Mouse (Mus musculus): Measurements from ENCODE around the gene Pigz. TPM values are rescaled to one million over a fixed set of nuclear protein-coding genes. Genes with fewer than 3 reads are reported as not detected.
"Not testable (repeated sequence)": the region's sequence is repeated elsewhere in the genome, so short reads cannot be mapped to it uniquely, and the experiment has no call there.

Gene Pigz
- polyA plus RNA-seq, 1 experiment from 2014 or later, result 0.41 TPM

DNA sequence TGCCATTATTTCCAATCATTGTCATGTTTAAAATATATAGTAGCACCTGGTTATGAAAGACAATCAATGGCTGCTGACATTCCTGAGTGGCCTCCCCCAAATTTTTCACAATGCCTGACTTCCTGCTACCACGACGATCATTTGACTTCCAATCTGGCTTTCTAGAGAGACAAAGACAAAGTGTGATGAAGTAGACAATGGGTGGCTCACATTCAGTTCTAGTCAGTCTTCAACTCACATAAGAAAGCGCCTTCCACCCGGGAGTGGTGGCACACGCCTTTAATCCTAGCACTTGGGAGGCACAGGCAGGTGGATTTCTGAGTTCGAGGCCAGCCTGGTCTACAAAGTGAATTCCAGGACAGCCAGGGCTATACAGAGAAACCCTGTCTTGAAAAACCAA is 12.3 kb downstream of the Pigz start:
- not testable (repeated sequence) for DNase-seq (ENCODE audit: low spot score)

DNA sequence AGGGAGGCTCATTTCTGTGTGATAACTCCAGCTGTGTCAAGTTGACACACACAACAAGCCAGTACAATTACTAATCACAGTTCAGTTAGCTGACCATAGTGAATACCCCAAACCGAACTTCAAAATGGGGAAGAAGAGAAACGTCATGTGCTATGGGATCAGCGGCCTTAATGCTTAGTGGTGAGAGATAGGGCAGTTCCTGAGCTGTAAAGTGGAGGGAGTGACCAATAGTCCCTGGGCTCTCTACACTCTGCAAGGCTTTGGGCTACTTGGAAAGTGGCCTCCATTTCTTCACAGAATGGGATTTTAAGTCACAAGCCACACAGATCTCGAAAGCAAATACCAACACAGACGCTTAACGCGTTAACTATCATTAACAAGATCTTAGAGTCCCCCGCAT is 13.7 kb downstream of the Pigz start:
- Histone ChIP-seq H3K27ac (replicated peaks; ENCODE audit: low read depth, low read length) (no peak overlapping the region), H3K9me3 (replicated peaks; ENCODE audit: control insufficient read depth, low read length) (no peaks in the 10 kb centered on the region), H3K4me1 (ENCODE audit: control insufficient read depth, insufficient read depth, low read length) (no peaks in the 10 kb centered on the region), H3K4me2 (ENCODE audit: low read depth, low read length) (peak overlapping the region; percentile 76), H3K27me3 (ENCODE audit: control insufficient read depth, insufficient read depth, low read length) (no peaks in the 10 kb centered on the region), H3K36me3 (replicated peaks; ENCODE audit: control insufficient read depth, insufficient read depth, low read depth, low read length) (no peaks in the 10 kb centered on the region), H3K4me3 (ENCODE audit: low read depth, low read length) (peak overlapping the region; percentile 90), H3K9ac (replicated peaks; ENCODE audit: low read length) (peak overlapping the region; percentile 92)
- 39% methylated on average over 8 of the region's 8 CpGs for WGBS
- ATAC-seq (replicated peaks; ENCODE audit: insufficient number of reproducible peaks, low FRiP score, low TSS enrichment, low read depth), result no peak
- DNase-seq (ENCODE audit: low spot score), result no peak

More for the DNA sequence above, 12.3 kb downstream of the Pigz start:
- H3K9me3 ChIP-seq (replicated peaks; ENCODE audit: control insufficient read depth, low read length); H3K4me1 ChIP-seq (ENCODE audit: control insufficient read depth, insufficient read depth, low read length); H3K4me3 ChIP-seq (ENCODE audit: low read depth, low read length); ATAC-seq (replicated peaks; ENCODE audit: insufficient number of reproducible peaks, low FRiP score, low TSS enrichment, low read depth); H3K36me3 ChIP-seq (replicated peaks; ENCODE audit: control insufficient read depth, insufficient read depth, low read depth, low read length); H3K4me2 ChIP-seq (ENCODE audit: low read depth, low read length); H3K27ac ChIP-seq (replicated peaks; ENCODE audit: low read depth, low read length); H3K27me3 ChIP-seq (ENCODE audit: control insufficient read depth, insufficient read depth, low read length); H3K9ac ChIP-seq (replicated peaks; ENCODE audit: low read length): not testable (repeated sequence)
- 88% methylated on average over 6 of the region's 6 CpGs for WGBS

DNA sequence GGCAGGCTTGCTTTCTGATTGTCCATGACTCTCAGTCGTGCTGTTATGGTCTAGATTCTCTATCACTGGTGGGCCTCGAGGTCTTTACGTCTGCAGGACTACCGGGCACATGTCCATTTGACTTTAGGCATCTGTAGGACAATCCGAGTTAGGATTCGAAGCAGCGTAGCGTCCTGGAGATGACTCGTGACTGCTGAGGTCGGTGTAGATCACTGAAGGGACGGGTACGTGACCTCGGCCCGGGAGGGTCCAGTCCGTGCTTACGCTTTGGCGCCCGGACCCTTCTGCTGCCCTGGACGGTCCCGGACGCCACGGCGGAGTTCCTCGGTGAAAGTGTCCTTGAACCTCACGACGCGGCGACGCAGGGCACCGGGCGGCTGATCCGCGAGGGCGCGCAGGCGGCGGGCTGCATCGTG is 14.3 kb downstream of the Pigz start:
- H3K4me1 ChIP-seq (ENCODE audit: control insufficient read depth, insufficient read depth, low read length), result no peaks in the 10 kb centered on the region
- H3K27me3 ChIP-seq (ENCODE audit: control insufficient read depth, insufficient read depth, low read length), result no peaks in the 10 kb centered on the region
- H3K36me3 ChIP-seq (replicated peaks; ENCODE audit: control insufficient read depth, insufficient read depth, low read depth, low read length), result no peaks in the 10 kb centered on the region
- H3K4me2 ChIP-seq (ENCODE audit: low read depth, low read length), result peak overlapping the region; percentile 76
- peak overlapping the region; percentile 65 for H3K27ac ChIP-seq (replicated peaks; ENCODE audit: low read depth, low read length)
- DNase-seq (ENCODE audit: low spot score) (no peak), ATAC-seq (replicated peaks; ENCODE audit: insufficient number of reproducible peaks, low FRiP score, low TSS enrichment, low read depth) (peak; percentile 68)
- H3K9me3 ChIP-seq (replicated peaks; ENCODE audit: control insufficient read depth, low read length), result no peaks in the 10 kb centered on the region
- H3K9ac ChIP-seq (replicated peaks; ENCODE audit: low read length), result peak overlapping the region; percentile 92
- H3K4me3 ChIP-seq (ENCODE audit: low read depth, low read length), result peak overlapping the region; percentile 90
- under 1% methylated on average over 38 of the region's 38 CpGs for WGBS

DNA sequence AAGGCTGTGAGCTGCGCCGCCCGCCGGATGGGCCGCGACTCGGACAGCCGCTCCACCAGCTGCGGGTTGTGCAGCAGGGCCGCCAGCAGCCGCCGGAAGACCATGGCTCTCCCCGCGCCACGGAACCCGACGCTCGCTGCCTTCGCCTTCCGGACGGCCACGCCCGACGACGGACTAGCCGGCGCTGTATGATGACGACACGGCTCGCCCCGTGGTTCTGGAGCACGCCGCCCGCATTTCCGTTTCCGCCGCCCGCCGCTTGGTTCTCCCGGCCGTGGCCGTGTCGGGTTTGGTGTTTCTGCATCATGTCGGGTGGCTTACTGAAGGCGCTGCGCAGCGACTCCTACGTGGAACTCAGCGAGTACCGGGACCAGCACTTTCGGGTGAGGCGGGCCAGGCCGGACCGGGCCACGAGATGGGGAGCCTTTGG is 14.7 kb downstream of the Pigz start, which contains the start of the genes 0610012G03Rik and Ncbp2:
Gene 0610012G03Rik, minus strand, starts transcription at position 150 of the 430 bp plus-strand sequence.
Gene Ncbp2, plus strand, starts transcription at position 169 of the 430 bp plus-strand sequence.
- H3K9me3 ChIP-seq (replicated peaks; ENCODE audit: control insufficient read depth, low read length), result no peaks in the 10 kb centered on the region
- H3K27me3 ChIP-seq (ENCODE audit: control insufficient read depth, insufficient read depth, low read length), result no peaks in the 10 kb centered on the region
- H3K27ac ChIP-seq (replicated peaks; ENCODE audit: low read depth, low read length), result peak within 1 kb of the TSS; percentile 65
- peak; percentile 86 for ATAC-seq (replicated peaks; ENCODE audit: insufficient number of reproducible peaks, low FRiP score, low TSS enrichment, low read depth)
- under 1% methylated on average over 47 of the region's 55 CpGs for WGBS
- peak within 1 kb of the TSS; percentile 90 for H3K4me3 ChIP-seq (ENCODE audit: low read depth, low read length)
- H3K9ac ChIP-seq (replicated peaks; ENCODE audit: low read length), result peak within 1 kb of the TSS; percentile 92
- no peaks in the 10 kb centered on the region for H3K36me3 ChIP-seq (replicated peaks; ENCODE audit: control insufficient read depth, insufficient read depth, low read depth, low read length)
- no peaks in the 10 kb centered on the region for H3K4me1 ChIP-seq (ENCODE audit: control insufficient read depth, insufficient read depth, low read length)
- peak within 1 kb of the TSS; percentile 76 for H3K4me2 ChIP-seq (ENCODE audit: low read depth, low read length)
- DNase-seq (ENCODE audit: low spot score), result peak; percentile 98

DNA sequence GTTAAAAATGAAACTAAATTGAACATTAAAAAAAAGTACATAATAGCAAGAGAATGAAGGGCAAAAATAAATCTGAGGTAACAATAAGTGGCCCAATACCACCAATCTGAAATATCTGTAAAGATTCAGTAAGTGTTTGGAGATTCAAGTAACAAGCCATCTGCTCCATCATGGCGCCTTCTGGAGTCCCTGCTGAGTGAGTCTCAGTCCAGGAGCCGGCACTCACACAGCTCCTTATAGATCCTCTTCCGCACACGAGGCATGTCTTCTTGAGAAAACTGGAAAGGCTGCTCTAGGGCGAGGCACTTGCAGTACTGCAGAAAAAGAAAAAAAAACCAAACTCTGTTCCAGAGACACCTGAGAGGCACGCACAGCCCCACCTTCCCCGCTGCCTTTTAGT is 29.6 kb downstream of the Pigz start:
- H3K36me3 ChIP-seq (replicated peaks; ENCODE audit: control insufficient read depth, insufficient read depth, low read depth, low read length), result peaks cover 5% of the 10 kb centered on the region
- ATAC-seq (replicated peaks; ENCODE audit: insufficient number of reproducible peaks, low FRiP score, low TSS enrichment, low read depth), result no peak
- DNase-seq (ENCODE audit: low spot score), result no peak
- H3K9ac ChIP-seq (replicated peaks; ENCODE audit: low read length), result no peak overlapping the region
- H3K4me3 ChIP-seq (ENCODE audit: low read depth, low read length), result no peak overlapping the region
- H3K9me3 ChIP-seq (replicated peaks; ENCODE audit: control insufficient read depth, low read length), result no peaks in the 10 kb centered on the region
- H3K27ac ChIP-seq (replicated peaks; ENCODE audit: low read depth, low read length), result no peak overlapping the region
- 89% methylated on average over 7 of the region's 7 CpGs for WGBS
- H3K27me3 ChIP-seq (ENCODE audit: control insufficient read depth, insufficient read depth, low read length), result no peaks in the 10 kb centered on the region
- no peaks in the 10 kb centered on the region for H3K4me1 ChIP-seq (ENCODE audit: control insufficient read depth, insufficient read depth, low read length)
- H3K4me2 ChIP-seq (ENCODE audit: low read depth, low read length), result no peak overlapping the region

DNA sequence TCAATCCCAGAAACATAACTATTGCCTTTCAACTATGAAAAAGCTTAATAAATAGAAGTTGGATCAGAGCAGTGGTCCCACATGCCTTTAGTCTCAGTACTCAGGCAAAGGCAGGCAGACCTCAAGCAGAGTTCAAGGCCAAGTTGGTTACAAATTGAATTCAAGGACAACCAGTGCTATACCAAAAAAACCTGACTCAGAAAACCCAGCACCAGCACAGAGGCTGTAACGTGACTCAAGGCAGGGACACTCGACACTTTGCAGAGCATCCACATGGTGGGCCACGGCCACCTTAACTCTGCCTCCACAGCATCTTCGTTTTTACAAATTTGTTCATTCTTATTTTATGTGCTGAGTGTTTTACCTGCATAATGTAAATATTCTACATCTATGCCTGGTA is 41.6 kb downstream of the Pigz start:
- DNase-seq (ENCODE audit: low spot score) (no peak), ATAC-seq (replicated peaks; ENCODE audit: insufficient number of reproducible peaks, low FRiP score, low TSS enrichment, low read depth) (no peak)
- H3K4me2 ChIP-seq (ENCODE audit: low read depth, low read length), result no peak overlapping the region
- H3K27ac ChIP-seq (replicated peaks; ENCODE audit: low read depth, low read length), result no peak overlapping the region
- H3K27me3 ChIP-seq (ENCODE audit: control insufficient read depth, insufficient read depth, low read length), result no peaks in the 10 kb centered on the region
- no peak overlapping the region for H3K4me3 ChIP-seq (ENCODE audit: low read depth, low read length)
- 80% methylated on average over 4 of the region's 4 CpGs for WGBS
- no peaks in the 10 kb centered on the region; the same call in 1 of the 2 replicates for H3K36me3 ChIP-seq (replicated peaks; ENCODE audit: control insufficient read depth, insufficient read depth, low read depth, low read length)
- H3K4me1 ChIP-seq (ENCODE audit: control insufficient read depth, insufficient read depth, low read length), result no peaks in the 10 kb centered on the region
- H3K9ac ChIP-seq (replicated peaks; ENCODE audit: low read length), result no peak overlapping the region
- H3K9me3 ChIP-seq (replicated peaks; ENCODE audit: control insufficient read depth, low read length), result no peaks in the 10 kb centered on the region

DNA sequence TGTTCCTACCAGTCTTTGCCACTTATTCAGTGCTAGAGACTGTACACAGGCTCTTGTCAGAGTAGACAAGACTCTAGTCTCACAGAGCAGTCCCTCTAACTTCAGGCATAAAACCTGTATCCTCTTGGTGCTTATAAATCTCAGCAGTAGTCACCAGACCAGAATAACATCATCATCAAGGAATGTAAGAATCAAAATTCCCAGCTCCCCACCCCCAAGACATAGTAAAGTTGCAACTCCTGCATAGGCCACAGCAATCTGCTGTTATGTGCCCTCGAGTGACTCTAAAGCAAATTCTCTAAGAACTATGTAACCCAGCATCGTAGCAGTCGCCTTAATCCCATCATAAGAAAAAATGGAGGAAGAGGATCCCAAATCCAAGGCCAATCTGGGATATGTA is 45.9 kb downstream of the Pigz start:
- Histone ChIP-seq H3K9me3 (replicated peaks; ENCODE audit: control insufficient read depth, low read length) (no peaks in the 10 kb centered on the region), H3K27ac (replicated peaks; ENCODE audit: low read depth, low read length) (no peak overlapping the region), H3K27me3 (ENCODE audit: control insufficient read depth, insufficient read depth, low read length) (no peaks in the 10 kb centered on the region), H3K4me2 (ENCODE audit: low read depth, low read length) (no peak overlapping the region), H3K4me3 (ENCODE audit: low read depth, low read length) (no peak overlapping the region), H3K9ac (replicated peaks; ENCODE audit: low read length) (no peak overlapping the region), H3K4me1 (ENCODE audit: control insufficient read depth, insufficient read depth, low read length) (no peaks in the 10 kb centered on the region), H3K36me3 (replicated peaks; ENCODE audit: control insufficient read depth, insufficient read depth, low read depth, low read length) (no peaks in the 10 kb centered on the region; the same call in 1 of the 2 replicates)
- 95% methylated on average over 3 of the region's 3 CpGs for WGBS
- no peak for ATAC-seq (replicated peaks; ENCODE audit: insufficient number of reproducible peaks, low FRiP score, low TSS enrichment, low read depth)
- DNase-seq (ENCODE audit: low spot score), result no peak

DNA sequence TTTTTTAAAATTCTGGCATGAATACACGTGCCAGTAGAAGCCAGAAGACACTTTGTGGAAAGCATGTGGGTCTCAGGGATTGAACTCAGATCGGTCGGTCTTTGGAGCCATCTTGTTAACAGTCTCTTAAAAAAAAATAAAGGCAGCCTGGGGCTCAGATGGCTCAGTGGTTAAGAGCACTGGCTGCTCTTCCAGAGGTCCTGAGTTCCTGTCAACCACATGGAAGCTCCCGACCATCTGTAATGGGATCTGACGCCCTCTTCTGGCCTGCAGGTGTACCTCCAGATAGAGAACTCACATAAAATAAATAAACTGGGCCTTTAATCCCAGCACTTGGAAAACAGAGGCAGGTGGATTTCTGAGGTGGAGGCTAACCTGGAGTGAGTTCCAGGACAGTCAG is 47.3 kb downstream of the Pigz start:
- WGBS, result 81% methylated on average over 5 of the region's 5 CpGs
- Histone ChIP-seq H3K9ac (replicated peaks; ENCODE audit: low read length) (no peak overlapping the region), H3K27me3 (ENCODE audit: control insufficient read depth, insufficient read depth, low read length) (no peaks in the 10 kb centered on the region), H3K4me3 (ENCODE audit: low read depth, low read length) (no peak overlapping the region), H3K4me1 (ENCODE audit: control insufficient read depth, insufficient read depth, low read length) (no peaks in the 10 kb centered on the region), H3K9me3 (replicated peaks; ENCODE audit: control insufficient read depth, low read length) (no peaks in the 10 kb centered on the region), H3K27ac (replicated peaks; ENCODE audit: low read depth, low read length) (no peak overlapping the region), H3K36me3 (replicated peaks; ENCODE audit: control insufficient read depth, insufficient read depth, low read depth, low read length) (no peaks in the 10 kb centered on the region; the same call in 1 of the 2 replicates), H3K4me2 (ENCODE audit: low read depth, low read length) (no peak overlapping the region)
- DNase-seq (ENCODE audit: low spot score), result no peak
- no peak for ATAC-seq (replicated peaks; ENCODE audit: insufficient number of reproducible peaks, low FRiP score, low TSS enrichment, low read depth)

All from embryonic facial prominence, embryonic 11.5 days (tissue).